Mouse (Mus musculus): ENCODE measurements around the gene Hnrnph3. TPM values are rescaled to one million over a fixed set of nuclear protein-coding genes. Genes with fewer than 3 reads are reported as not detected.

Gene Hnrnph3
- total and polyA plus RNA-seq, 3 experiments: 9.5 to 37.8 (median 15.1) TPM

DNA sequence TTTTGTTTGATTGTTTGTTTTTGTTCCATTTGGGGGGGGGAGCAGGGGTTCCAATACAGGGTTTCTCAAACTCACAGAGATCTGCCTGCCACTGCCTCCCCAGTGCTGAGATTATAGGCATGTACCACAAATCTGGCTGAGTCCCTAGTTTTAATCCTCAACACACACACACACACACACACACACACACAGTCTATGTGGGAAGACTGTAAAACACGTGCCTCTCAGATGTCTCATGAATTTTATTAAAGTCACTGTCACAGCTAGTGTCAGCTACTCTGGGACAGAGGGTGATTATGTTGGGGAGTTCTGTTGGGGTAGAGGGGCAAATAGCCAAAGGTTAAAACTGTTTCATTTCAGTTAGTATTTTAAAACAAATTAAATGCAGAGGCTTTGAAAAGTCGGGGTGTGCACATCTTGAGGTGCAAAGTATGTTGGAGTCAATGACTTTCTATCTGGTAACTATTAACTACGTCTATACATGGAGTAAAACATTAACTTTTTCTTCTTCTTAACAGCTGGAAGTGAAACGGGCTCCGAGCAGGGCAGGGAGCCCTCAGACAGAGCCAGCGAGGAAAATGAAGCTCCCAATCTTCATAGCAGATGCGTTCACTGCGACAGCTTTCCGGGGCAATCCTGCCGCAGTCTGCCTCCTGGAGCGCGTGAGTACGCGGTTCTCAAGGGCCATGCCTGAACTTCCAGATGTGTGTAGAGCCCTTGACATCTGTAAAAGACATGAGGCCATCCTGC lies 14.7 kb upstream of the Hnrnph3 start:
- dilution Hi-C loops (cut with MboI; ENCODE audit: extremely low pct_ligation_motif_present, extremely low pct_unique_long_range_greater_than_20kb, low sequenced_read_pairs): no loop called here
- no peaks in the 10 kb centered on the region for H3K36me3 ChIP-seq (replicated peaks in 1 of 2; ENCODE audit: control insufficient read depth in 1 of 2, insufficient read depth in 1 of 2, low read length in 1 of 2)
- H3K4me1 ChIP-seq (ENCODE audit: control insufficient read depth in 1 of 2, insufficient read depth in 2 of 2): no peaks in the 10 kb centered on the region
- TF ChIP-seq NRF1 (IDR thresholded peaks at IDR 0.05; ENCODE audit: low read depth, low read length) (no peak), TBP (conservative IDR thresholded peaks at IDR 0.05; ENCODE audit: low read depth, low read length) (no peak), MAX (IDR thresholded peaks at IDR 0.05; ENCODE audit: low read length) (no peak), CHD1 (IDR thresholded peaks at IDR 0.05; ENCODE audit: low read depth, low read length) (no peak), CTCF (conservative IDR thresholded peaks at IDR 0.05 in 1 of 2, IDR thresholded peaks at IDR 0.05 in 1 of 2; ENCODE audit: low read depth in 2 of 2, low read length in 2 of 2) (no peak), ELF1 (IDR thresholded peaks at IDR 0.05; ENCODE audit: low read depth, low read length) (no peak), JUND (conservative IDR thresholded peaks at IDR 0.05; ENCODE audit: low read depth, low read length) (no peak), ZNF384 (IDR thresholded peaks at IDR 0.05; ENCODE audit: low read depth, low read length) (no peak), MEF2A (IDR thresholded peaks at IDR 0.05; ENCODE audit: borderline replicate concordance, low read depth, low read length) (no peak), MYC (IDR thresholded peaks at IDR 0.05; ENCODE audit: low read depth, low read length) (no peak), SIN3A (IDR thresholded peaks at IDR 0.05; ENCODE audit: low read length) (no peak), E2F4 (IDR thresholded peaks at IDR 0.05; ENCODE audit: insufficient replicate concordance, low read depth, low read length) (no peak), TCF12 (IDR thresholded peaks at IDR 0.05; ENCODE audit: low read depth, low read length) (no peak), HCFC1 (IDR thresholded peaks at IDR 0.05; ENCODE audit: low read depth, low read length) (no peak), PAX5 (IDR thresholded peaks at IDR 0.05; ENCODE audit: low read length) (no peak)
- H3K9me3 ChIP-seq (replicated peaks; ENCODE audit: low read length): no peaks in the 10 kb centered on the region
- no peaks in the 10 kb centered on the region for H3K79me2 ChIP-seq (replicated peaks; ENCODE audit: control insufficient read depth, extremely low read depth, insufficient read depth, poor library complexity, severe bottlenecking)
- DNase-seq (ENCODE audit: extremely low read depth): no peak
- no peak overlapping the region for H3K4me2 ChIP-seq (ENCODE audit: insufficient read depth, low read depth, poor library complexity, severe bottlenecking)
- no peaks in the 10 kb centered on the region for H3K27me3 ChIP-seq (replicated peaks)
- H3K4me3 ChIP-seq (replicated peaks in 1 of 3; ENCODE audit: low read depth in 2 of 3, low read length in 2 of 3, poor library complexity in 1 of 3): no peak overlapping the region
- in situ Hi-C loops (cut with MboI; ENCODE audit: low pct_ligation_motif_present, low pct_unique_long_range_greater_than_20kb, low sequenced_read_pairs): no loop called here
- no peak overlapping the region for H3K9ac ChIP-seq (ENCODE audit: insufficient read depth, low read depth)
- no peak overlapping the region for H3K27ac ChIP-seq (ENCODE audit: insufficient read depth, low read depth)

DNA sequence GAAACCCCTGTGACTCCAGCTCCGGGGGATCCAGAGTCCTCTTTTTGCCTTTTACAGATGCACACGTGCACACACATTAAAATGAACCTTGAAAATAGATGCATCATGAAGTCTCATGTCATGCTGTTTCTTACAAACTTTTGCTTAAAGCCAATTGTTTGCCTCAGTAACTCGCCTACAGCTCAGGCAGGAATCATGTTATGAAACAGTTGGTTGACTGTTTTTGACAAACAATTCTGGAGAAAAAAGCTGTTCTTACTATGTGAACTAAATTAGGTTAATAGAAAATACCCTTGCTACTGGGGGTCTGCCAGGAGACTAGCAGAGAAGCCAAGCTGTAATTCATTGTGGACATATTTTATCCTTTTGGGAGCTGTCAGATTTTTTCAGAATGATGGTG lies 8.9 kb upstream of the Hnrnph3 start:
- H3K9me3 ChIP-seq (replicated peaks; ENCODE audit: low read length): no peaks in the 10 kb centered on the region
- no peak overlapping the region for H3K9ac ChIP-seq (ENCODE audit: insufficient read depth, low read depth)
- H3K4me2 ChIP-seq (ENCODE audit: insufficient read depth, low read depth, poor library complexity, severe bottlenecking): no peak overlapping the region
- H3K27me3 ChIP-seq (replicated peaks): no peaks in the 10 kb centered on the region
- no peaks in the 10 kb centered on the region for H3K36me3 ChIP-seq (replicated peaks in 1 of 2; ENCODE audit: control insufficient read depth in 1 of 2, insufficient read depth in 1 of 2, low read length in 1 of 2)
- DNase-seq (ENCODE audit: extremely low read depth): no peak
- H3K27ac ChIP-seq (ENCODE audit: insufficient read depth, low read depth): no peak overlapping the region
- H3K79me2 ChIP-seq (replicated peaks; ENCODE audit: control insufficient read depth, extremely low read depth, insufficient read depth, poor library complexity, severe bottlenecking): no peaks in the 10 kb centered on the region
- H3K4me1 ChIP-seq (ENCODE audit: control insufficient read depth in 1 of 2, insufficient read depth in 2 of 2): no peaks in the 10 kb centered on the region
- dilution Hi-C loops (cut with MboI; ENCODE audit: extremely low pct_ligation_motif_present, extremely low pct_unique_long_range_greater_than_20kb, low sequenced_read_pairs): no loop called here
- in situ Hi-C loops (cut with MboI; ENCODE audit: low pct_ligation_motif_present, low pct_unique_long_range_greater_than_20kb, low sequenced_read_pairs): no loop called here
- TF ChIP-seq MAZ (IDR thresholded peaks at IDR 0.05; ENCODE audit: low read depth, low read length) (no peak), HCFC1 (IDR thresholded peaks at IDR 0.05; ENCODE audit: low read depth, low read length) (no peak), POLR2A (IDR thresholded peaks at IDR 0.05; ENCODE audit: low read depth, low read length) (no peak), ZKSCAN1 (IDR thresholded peaks at IDR 0.05; ENCODE audit: borderline replicate concordance, low read depth, low read length) (no peak), MAFK (IDR thresholded peaks at IDR 0.05; ENCODE audit: insufficient replicate concordance, low read length) (no peak), UBTF (IDR thresholded peaks at IDR 0.05; ENCODE audit: low read depth, low read length) (no peak), ZC3H11A (IDR thresholded peaks at IDR 0.05; ENCODE audit: low read depth, low read length) (no peak), MYC (IDR thresholded peaks at IDR 0.05; ENCODE audit: low read depth, low read length) (no peak), POLR2AphosphoS2 (IDR thresholded peaks at IDR 0.05; ENCODE audit: low read depth, low read length) (no peak), GABPA (IDR thresholded peaks at IDR 0.05; ENCODE audit: insufficient replicate concordance, low read depth, low read length) (no peak), JUN (IDR thresholded peaks at IDR 0.05; ENCODE audit: insufficient read depth, low read depth, low read length) (no peak), JUND (conservative IDR thresholded peaks at IDR 0.05; ENCODE audit: low read depth, low read length) (no peak), BHLHE40 (IDR thresholded peaks at IDR 0.05; ENCODE audit: low read depth, low read length) (no peak), PAX5 (IDR thresholded peaks at IDR 0.05; ENCODE audit: low read length) (no peak), ELF1 (IDR thresholded peaks at IDR 0.05; ENCODE audit: low read depth, low read length) (no peak), TBP (conservative IDR thresholded peaks at IDR 0.05; ENCODE audit: low read depth, low read length) (no peak), ZNF384 (IDR thresholded peaks at IDR 0.05; ENCODE audit: low read depth, low read length) (no peak), NELFE (IDR thresholded peaks at IDR 0.05; ENCODE audit: low read depth, low read length) (no peak), MAX (IDR thresholded peaks at IDR 0.05; ENCODE audit: low read length) (no peak)
- no peak overlapping the region for H3K4me3 ChIP-seq (replicated peaks in 1 of 3; ENCODE audit: low read depth in 2 of 3, low read length in 2 of 3, poor library complexity in 1 of 3)

Measured in CH12.LX (cell line).